Mouse (Mus musculus): ENCODE measurements at regions not wholly inside any gene's neighbourhood (a gene's known extent, or its start where the extent isn't known, plus 50 kb on each side); places are given as distances from the start of the nearest gene placed in this dataset.

- Histone ChIP-seq H3K27ac (ENCODE audit: insufficient read depth, low read length) (no peak overlapping the region), H3K4me1 (ENCODE audit: control insufficient read depth, insufficient read depth, low read length) (no peaks in the 10 kb centered on the region), H3K4me3 (ENCODE audit: insufficient read depth, low read length) (no peak overlapping the region)
- TF ChIP-seq POLR2A (IDR thresholded peaks at IDR 0.05; ENCODE audit: low read depth, low read length) (no peak), CTCF (IDR thresholded peaks at IDR 0.05; ENCODE audit: borderline replicate concordance, insufficient read depth, low read length) (no peak)
Observed at GRCm38 (mm10) chr14:102925769-102926443, 56.5 kb downstream of the Kctd12 start.

GRCm38 (mm10) chr14:102924674-102925073, 57.8 kb downstream of the Kctd12 start:
- Histone ChIP-seq H3K4me1 (ENCODE audit: control insufficient read depth, insufficient read depth, low read length) (no peaks in the 10 kb centered on the region), H3K4me3 (ENCODE audit: insufficient read depth, low read length) (no peak overlapping the region), H3K27ac (ENCODE audit: insufficient read depth, low read length) (no peak overlapping the region)
- TF ChIP-seq POLR2A (IDR thresholded peaks at IDR 0.05; ENCODE audit: low read depth, low read length), result no peak
- TF ChIP-seq CTCF (IDR thresholded peaks at IDR 0.05; ENCODE audit: borderline replicate concordance, insufficient read depth, low read length), result no peak

DNA sequence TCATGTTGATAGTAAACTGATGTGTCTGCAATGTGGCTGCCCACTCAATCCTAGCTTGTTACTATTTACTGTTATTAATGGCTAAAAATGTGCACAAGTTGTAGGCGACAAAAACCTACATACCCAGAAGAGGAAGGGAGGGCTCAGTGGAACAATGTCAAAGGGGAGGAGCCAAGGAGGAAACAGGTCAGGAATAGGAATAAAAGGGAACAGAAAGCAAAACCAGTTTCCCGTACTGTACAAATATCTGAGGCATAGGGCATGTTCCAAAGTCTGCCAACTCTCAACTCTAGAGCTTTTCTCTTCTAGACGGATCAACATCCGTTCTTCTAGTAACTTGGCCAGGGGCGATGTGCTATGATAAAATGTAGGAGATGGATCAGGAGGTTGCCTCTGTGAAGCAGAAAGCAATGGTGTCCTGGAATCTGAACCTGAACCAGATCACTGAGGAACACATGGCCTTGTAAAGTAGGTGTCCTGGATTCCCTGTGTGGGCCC, 59.9 kb downstream of the Kctd12 start:
- H3K27ac ChIP-seq (ENCODE audit: insufficient read depth, low read length), result no peak overlapping the region
- H3K4me1 ChIP-seq (ENCODE audit: control insufficient read depth, insufficient read depth, low read length), result no peaks in the 10 kb centered on the region
- TF ChIP-seq CTCF (IDR thresholded peaks at IDR 0.05; ENCODE audit: borderline replicate concordance, insufficient read depth, low read length) (no peak), POLR2A (IDR thresholded peaks at IDR 0.05; ENCODE audit: low read depth, low read length) (no peak)
- H3K4me3 ChIP-seq (ENCODE audit: insufficient read depth, low read length), result no peak overlapping the region

DNA sequence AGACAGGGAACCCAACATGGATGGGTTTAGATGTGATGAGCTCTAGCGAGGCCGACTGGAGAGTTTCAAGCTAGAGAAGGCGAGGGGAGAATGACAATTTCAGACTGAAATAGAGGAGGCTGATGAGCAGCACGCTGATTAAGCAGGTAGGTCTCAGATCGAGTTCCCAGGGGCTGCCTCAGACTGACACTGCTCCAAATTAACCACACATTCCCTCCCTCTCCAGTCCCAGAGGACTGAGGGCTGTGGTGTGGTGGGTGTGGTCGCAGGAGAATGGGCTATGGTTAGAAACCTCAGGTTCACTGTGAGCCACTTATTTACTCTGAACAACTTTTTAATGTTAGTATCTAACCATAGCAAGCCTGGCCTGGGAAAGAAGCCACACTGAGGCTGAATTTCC, 62.0 kb downstream of the Kctd12 start:
- no peaks in the 10 kb centered on the region for H3K4me1 ChIP-seq (ENCODE audit: control insufficient read depth, insufficient read depth, low read length)

DNA sequence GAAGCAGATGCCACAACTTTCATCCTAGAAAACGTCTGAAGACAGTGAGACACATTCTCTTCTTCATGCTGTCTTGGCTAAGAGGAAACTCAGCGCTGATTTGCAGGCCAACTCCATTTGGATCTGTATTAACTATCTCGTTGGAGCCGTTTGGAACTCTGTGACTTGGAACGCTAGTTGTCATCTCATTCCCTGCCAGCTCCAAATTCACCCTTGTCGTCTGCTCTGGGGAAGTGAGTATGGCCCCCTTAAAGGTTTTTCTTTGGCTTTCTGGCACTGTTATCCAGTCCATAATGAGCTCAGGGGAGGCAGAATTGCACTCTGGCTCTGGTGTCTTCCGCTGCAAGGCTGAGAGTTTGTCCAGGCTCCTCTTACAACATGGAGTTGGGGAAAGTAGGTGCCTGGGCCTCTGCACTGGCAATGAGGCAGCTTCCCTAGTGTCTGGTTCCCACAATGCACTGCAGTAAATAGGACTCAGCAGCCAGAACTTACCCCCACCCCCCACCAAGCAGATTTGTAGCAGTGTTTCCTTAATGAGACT, 63.1 kb downstream of the Kctd12 start:
- H3K27ac ChIP-seq (ENCODE audit: insufficient read depth, low read length), result no peak overlapping the region
- H3K4me3 ChIP-seq (ENCODE audit: insufficient read depth, low read length), result no peak overlapping the region
- TF ChIP-seq CTCF (IDR thresholded peaks at IDR 0.05; ENCODE audit: borderline replicate concordance, insufficient read depth, low read length) (no peak), POLR2A (IDR thresholded peaks at IDR 0.05; ENCODE audit: low read depth, low read length) (no peak)
- H3K4me1 ChIP-seq (ENCODE audit: control insufficient read depth, insufficient read depth, low read length), result no peaks in the 10 kb centered on the region

More for the DNA sequence above, 62.0 kb downstream of the Kctd12 start:
- no peak overlapping the region for H3K27ac ChIP-seq (ENCODE audit: insufficient read depth, low read length)
- TF ChIP-seq CTCF (IDR thresholded peaks at IDR 0.05; ENCODE audit: borderline replicate concordance, insufficient read depth, low read length) (no peak), POLR2A (IDR thresholded peaks at IDR 0.05; ENCODE audit: low read depth, low read length) (no peak)
- no peak overlapping the region for H3K4me3 ChIP-seq (ENCODE audit: insufficient read depth, low read length)

DNA sequence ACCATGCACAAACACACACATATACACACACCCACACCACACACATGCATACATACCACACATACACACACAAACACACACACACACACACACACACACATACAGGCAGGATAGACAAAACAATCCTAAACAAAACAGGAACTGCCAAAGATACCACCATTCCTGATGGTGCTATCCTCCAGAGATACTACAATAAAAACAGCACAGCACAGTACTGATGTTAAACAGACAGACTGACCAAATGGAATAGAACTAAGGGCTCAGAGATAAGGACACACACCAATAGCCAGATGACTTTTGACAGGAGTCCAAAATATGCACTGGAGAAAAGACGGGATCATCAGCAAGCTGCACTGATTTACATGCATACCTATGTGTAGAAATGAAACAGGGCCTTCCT, 64.5 kb downstream of the Kctd12 start:
- H3K4me3 ChIP-seq (ENCODE audit: insufficient read depth, low read length), result no peak overlapping the region
- TF ChIP-seq CTCF (IDR thresholded peaks at IDR 0.05; ENCODE audit: borderline replicate concordance, insufficient read depth, low read length) (no peak), POLR2A (IDR thresholded peaks at IDR 0.05; ENCODE audit: low read depth, low read length) (no peak)
- no peaks in the 10 kb centered on the region for H3K4me1 ChIP-seq (ENCODE audit: control insufficient read depth, insufficient read depth, low read length)
- no peak overlapping the region for H3K27ac ChIP-seq (ENCODE audit: insufficient read depth, low read length)

GRCm38 (mm10) chr14:102915918-102916317, 66.5 kb downstream of the Kctd12 start:
- TF ChIP-seq POLR2A (IDR thresholded peaks at IDR 0.05; ENCODE audit: low read depth, low read length) (no peak), CTCF (IDR thresholded peaks at IDR 0.05; ENCODE audit: borderline replicate concordance, insufficient read depth, low read length) (no peak)
- Histone ChIP-seq H3K27ac (ENCODE audit: insufficient read depth, low read length) (no peak overlapping the region), H3K4me3 (ENCODE audit: insufficient read depth, low read length) (no peak overlapping the region), H3K4me1 (ENCODE audit: control insufficient read depth, insufficient read depth, low read length) (no peaks in the 10 kb centered on the region)

DNA sequence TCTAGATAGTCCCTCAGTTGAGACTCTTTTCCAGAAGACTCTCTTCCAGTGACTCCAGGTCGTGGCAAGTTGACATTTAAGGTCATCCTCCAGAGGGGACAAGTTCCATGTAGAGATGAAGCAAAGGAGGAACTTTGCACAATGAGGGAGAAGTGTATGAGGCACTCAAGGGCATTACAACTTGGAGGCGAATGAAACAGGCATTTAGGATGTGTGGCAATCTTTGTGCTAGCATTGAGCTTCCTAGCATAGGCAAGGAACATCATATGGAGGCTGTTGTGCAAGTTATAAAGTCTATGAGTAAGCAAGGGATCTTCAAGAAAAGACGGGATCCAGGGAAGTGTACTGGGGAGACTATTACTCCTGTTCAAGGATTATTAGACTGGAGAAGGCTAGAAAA, 70.9 kb downstream of the Kctd12 start:
- TF ChIP-seq CTCF (IDR thresholded peaks at IDR 0.05; ENCODE audit: borderline replicate concordance, insufficient read depth, low read length), result no peak
- no peak for TF ChIP-seq POLR2A (IDR thresholded peaks at IDR 0.05; ENCODE audit: low read depth, low read length)
- Histone ChIP-seq H3K4me1 (ENCODE audit: control insufficient read depth, insufficient read depth, low read length) (no peaks in the 10 kb centered on the region), H3K27ac (ENCODE audit: insufficient read depth, low read length) (no peak overlapping the region), H3K4me3 (ENCODE audit: insufficient read depth, low read length) (no peak overlapping the region)

DNA sequence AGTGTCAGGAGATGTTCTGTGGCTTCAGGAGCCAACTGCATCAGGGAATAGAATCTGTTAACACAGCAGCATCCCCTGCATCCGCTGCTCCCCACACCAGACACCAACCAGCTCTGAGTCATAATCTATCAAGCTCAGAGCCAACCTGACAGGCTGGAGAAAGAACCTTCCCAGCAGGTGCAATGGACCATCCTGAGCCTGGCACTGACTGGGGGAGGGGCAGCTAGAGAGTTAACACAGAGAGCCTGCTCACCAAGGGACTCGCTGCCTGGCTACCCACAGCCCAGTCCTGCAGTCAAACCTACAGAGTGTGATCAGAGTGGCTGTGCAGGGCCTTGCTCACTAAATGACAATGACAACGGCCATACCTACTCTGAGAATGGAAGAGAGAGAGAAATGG, 73.4 kb downstream of the Kctd12 start:
- TF ChIP-seq CTCF (IDR thresholded peaks at IDR 0.05; ENCODE audit: borderline replicate concordance, insufficient read depth, low read length), result no peak
- no peak for TF ChIP-seq POLR2A (IDR thresholded peaks at IDR 0.05; ENCODE audit: low read depth, low read length)
- H3K4me3 ChIP-seq (ENCODE audit: insufficient read depth, low read length), result no peak overlapping the region

GRCm38 (mm10) chr14:102907411-102908103, 74.9 kb downstream of the Kctd12 start:
- no peak for TF ChIP-seq CTCF (IDR thresholded peaks at IDR 0.05; ENCODE audit: borderline replicate concordance, insufficient read depth, low read length)
- no peak for TF ChIP-seq POLR2A (IDR thresholded peaks at IDR 0.05; ENCODE audit: low read depth, low read length)
- Histone ChIP-seq H3K4me3 (ENCODE audit: insufficient read depth, low read length) (no peak overlapping the region), H3K4me1 (ENCODE audit: control insufficient read depth, insufficient read depth, low read length) (peaks cover 2% of the 10 kb centered on the region; the same call in 1 of the 2 replicates), H3K27ac (ENCODE audit: insufficient read depth, low read length) (no peak overlapping the region)

More for the DNA sequence above, 73.4 kb downstream of the Kctd12 start:
- Histone ChIP-seq H3K27ac (ENCODE audit: insufficient read depth, low read length) (no peak overlapping the region), H3K4me1 (ENCODE audit: control insufficient read depth, insufficient read depth, low read length) (no peaks in the 10 kb centered on the region)

All from embryonic fibroblast, embryonic 13.5 days (primary cell).